Mouse (Mus musculus): Measurements from ENCODE around the gene Scamp2. TPM values are rescaled to one million over a fixed set of nuclear protein-coding genes. Genes with fewer than 3 reads are reported as not detected.
A peak's percentile ranks its signal among the peaks of the same experiment; 100 is the strongest.

The Scamp2 gene
- polyA plus RNA-seq, 1 experiment from 2014 or later, result 56.2 TPM

GRCm38 (mm10) chr9:57574397-57574796, 13.7 kb downstream of the Scamp2 start:
- no peaks in the 10 kb centered on the region for H3K9me3 ChIP-seq
- H3K4me3 ChIP-seq, result no peak overlapping the region
- no peak overlapping the region for H3K27ac ChIP-seq
- no peak for ATAC-seq (ENCODE audit: insufficient number of reproducible peaks, insufficient read depth, low FRiP score, low TSS enrichment)
- H3K9ac ChIP-seq, result no peak overlapping the region
- H3K4me2 ChIP-seq (replicated peaks), result no peak overlapping the region
- H3K4me1 ChIP-seq, result no peaks in the 10 kb centered on the region
- peaks cover 30% of the 10 kb centered on the region for H3K36me3 ChIP-seq
- H3K27me3 ChIP-seq, result no peaks in the 10 kb centered on the region

- Histone ChIP-seq H3K27me3 (no peaks in the 10 kb centered on the region), H3K4me1 (no peaks in the 10 kb centered on the region), H3K9ac (no peak overlapping the region), H3K9me3 (no peaks in the 10 kb centered on the region), H3K4me2 (replicated peaks) (no peak overlapping the region), H3K4me3 (no peak overlapping the region), H3K27ac (no peak overlapping the region), H3K36me3 (peaks cover 33% of the 10 kb centered on the region)
- ATAC-seq (ENCODE audit: insufficient number of reproducible peaks, insufficient read depth, low FRiP score, low TSS enrichment), result no peak
- WGBS, result 80% methylated on average over 3 of the region's 3 CpGs
Observed at GRCm38 (mm10) chr9:57575577-57575976, 14.8 kb downstream of the Scamp2 start.

GRCm38 (mm10) chr9:57577144-57577849, 16.6 kb downstream of the Scamp2 start:
- H3K4me2 ChIP-seq (replicated peaks), result no peak overlapping the region
- H3K9me3 ChIP-seq, result no peaks in the 10 kb centered on the region
- H3K27me3 ChIP-seq, result no peaks in the 10 kb centered on the region
- peaks cover 45% of the 10 kb centered on the region for H3K36me3 ChIP-seq
- no peak for ATAC-seq (ENCODE audit: insufficient number of reproducible peaks, insufficient read depth, low FRiP score, low TSS enrichment)
- no peak overlapping the region for H3K9ac ChIP-seq
- no peak overlapping the region for H3K27ac ChIP-seq
- no peaks in the 10 kb centered on the region for H3K4me1 ChIP-seq
- no peak overlapping the region for H3K4me3 ChIP-seq
- WGBS, result 81% methylated on average over 6 of the region's 6 CpGs

GRCm38 (mm10) chr9:57584991-57585390, 24.2 kb downstream of the Scamp2 start:
- H3K4me3 ChIP-seq, result no peak overlapping the region
- no peak overlapping the region for H3K27ac ChIP-seq
- no peak for ATAC-seq (ENCODE audit: insufficient number of reproducible peaks, insufficient read depth, low FRiP score, low TSS enrichment)
- H3K27me3 ChIP-seq, result no peaks in the 10 kb centered on the region
- H3K36me3 ChIP-seq, result peaks cover 62% of the 10 kb centered on the region
- no peaks in the 10 kb centered on the region for H3K9me3 ChIP-seq
- no peak overlapping the region for H3K4me2 ChIP-seq (replicated peaks)
- no peak overlapping the region for H3K9ac ChIP-seq
- WGBS, result 69% methylated on average over 3 of the region's 3 CpGs
- H3K4me1 ChIP-seq, result peaks cover 8% of the 10 kb centered on the region

DNA sequence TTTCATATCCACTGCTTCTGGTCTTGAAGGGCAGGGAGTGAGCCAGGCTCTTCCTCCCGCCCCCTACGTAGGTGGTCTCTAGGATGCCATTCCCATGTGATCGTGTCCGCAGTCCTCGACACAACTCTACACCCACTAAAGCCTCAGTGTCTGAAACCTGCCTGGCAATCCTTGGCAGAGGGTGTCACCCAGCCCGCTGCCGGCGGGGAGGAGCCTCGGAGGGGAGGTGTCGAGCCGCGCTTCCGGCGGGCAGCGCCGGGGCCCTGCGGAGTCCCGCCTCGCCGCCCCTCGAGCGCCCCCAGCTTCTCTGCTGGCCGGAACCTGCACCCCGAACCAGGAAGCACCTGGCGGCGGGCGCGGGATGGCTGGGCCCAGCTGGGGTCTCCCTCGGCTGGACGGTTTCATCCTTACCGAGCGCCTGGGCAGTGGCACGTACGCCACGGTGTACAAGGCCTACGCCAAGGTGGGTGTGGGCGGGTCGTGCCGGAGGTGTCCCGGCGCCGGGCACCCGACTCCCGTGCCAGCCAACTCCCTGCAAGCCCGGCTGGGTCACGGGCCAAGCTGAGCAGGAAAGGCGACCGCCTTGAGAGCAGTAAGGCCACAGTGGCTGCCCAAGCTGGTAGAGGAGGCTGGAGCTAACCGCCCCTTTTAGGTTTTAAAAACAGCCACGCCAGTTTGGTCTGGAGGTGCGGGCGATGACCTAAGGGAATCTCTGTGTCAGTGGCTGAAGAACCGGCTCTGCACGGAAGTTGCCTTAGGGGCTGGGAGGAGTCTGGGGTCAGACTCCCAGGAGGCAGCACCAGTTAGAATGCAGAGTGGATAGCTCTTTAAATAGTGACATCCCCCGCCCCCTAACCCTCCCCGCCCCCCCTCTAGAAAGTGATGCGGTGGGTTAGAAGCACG, 28.7 kb downstream of the Scamp2 start, which contains the start of gene Ulk3:
Ulk3 (plus strand) TSS at position 229 of the 903 bp plus-strand sequence.
- Histone ChIP-seq H3K4me3 (peak within 1 kb of the TSS; percentile 79), H3K4me1 (peaks cover 13% of the 10 kb centered on the region), H3K9me3 (no peaks in the 10 kb centered on the region), H3K9ac (peak within 1 kb of the TSS; percentile 75), H3K4me2 (replicated peaks) (peak within 1 kb of the TSS; percentile 92), H3K27ac (peak within 1 kb of the TSS; percentile 80), H3K36me3 (peaks cover 43% of the 10 kb centered on the region), H3K27me3 (no peaks in the 10 kb centered on the region)
- under 1% methylated on average over 58 of the region's 58 CpGs for WGBS
- ATAC-seq (ENCODE audit: insufficient number of reproducible peaks, insufficient read depth, low FRiP score, low TSS enrichment), result peak; percentile 84

DNA sequence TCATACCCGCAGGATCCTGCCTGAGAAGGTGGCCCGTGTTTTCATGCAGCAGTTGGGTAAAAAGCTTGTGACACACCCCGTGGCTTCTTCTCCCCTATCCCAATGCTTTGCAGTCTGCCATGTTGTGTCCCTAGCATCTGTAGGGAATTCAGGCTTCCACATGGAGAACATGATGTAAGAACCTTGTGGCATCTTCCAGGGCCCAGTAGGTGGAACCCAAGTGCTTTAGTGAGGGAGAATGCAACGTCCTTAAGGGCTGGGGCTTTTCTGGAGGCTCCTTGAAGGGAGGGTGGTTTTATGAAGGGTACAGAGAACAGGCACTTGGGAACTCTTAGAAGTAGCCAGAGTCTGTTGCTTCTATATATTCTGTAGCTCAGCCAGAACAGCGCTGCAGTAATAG, 30.0 kb downstream of the Scamp2 start:
- 36% methylated on average over 5 of the region's 5 CpGs for WGBS

GRCm38 (mm10) chr9:57593454-57594173, 32.9 kb downstream of the Scamp2 start:
- peaks cover 20% of the 10 kb centered on the region for H3K4me1 ChIP-seq
- ATAC-seq (ENCODE audit: insufficient number of reproducible peaks, insufficient read depth, low FRiP score, low TSS enrichment), result no peak
- no peaks in the 10 kb centered on the region for H3K27me3 ChIP-seq
- no peak overlapping the region for H3K9ac ChIP-seq
- H3K9me3 ChIP-seq, result no peaks in the 10 kb centered on the region
- no peak overlapping the region for H3K4me3 ChIP-seq
- H3K27ac ChIP-seq, result no peak overlapping the region
- WGBS, result 47% methylated on average over 12 of the region's 12 CpGs
- H3K4me2 ChIP-seq (replicated peaks), result no peak overlapping the region
- peaks cover 34% of the 10 kb centered on the region for H3K36me3 ChIP-seq

More for the DNA sequence above, 30.0 kb downstream of the Scamp2 start:
- H3K4me3 ChIP-seq, result peak overlapping the region; percentile 79; the same call in 1 of the 2 replicates
- peak overlapping the region; percentile 92 for H3K4me2 ChIP-seq (replicated peaks)
- H3K36me3 ChIP-seq, result peaks cover 48% of the 10 kb centered on the region
- H3K9me3 ChIP-seq, result no peaks in the 10 kb centered on the region
- peaks cover 13% of the 10 kb centered on the region for H3K4me1 ChIP-seq
- ATAC-seq (ENCODE audit: insufficient number of reproducible peaks, insufficient read depth, low FRiP score, low TSS enrichment), result no peak
- no peak overlapping the region for H3K9ac ChIP-seq
- no peak overlapping the region for H3K27ac ChIP-seq
- no peaks in the 10 kb centered on the region for H3K27me3 ChIP-seq

- no peak for ATAC-seq (ENCODE audit: insufficient number of reproducible peaks, insufficient read depth, low FRiP score, low TSS enrichment)
- Histone ChIP-seq H3K36me3 (peaks cover 34% of the 10 kb centered on the region), H3K9ac (no peak overlapping the region), H3K27ac (no peak overlapping the region), H3K27me3 (no peaks in the 10 kb centered on the region), H3K9me3 (no peaks in the 10 kb centered on the region), H3K4me1 (peaks cover 18% of the 10 kb centered on the region), H3K4me2 (replicated peaks) (no peak overlapping the region), H3K4me3 (no peak overlapping the region)
- 74% methylated on average over 9 of the region's 9 CpGs for WGBS
Observed at GRCm38 (mm10) chr9:57594174-57594509, 33.4 kb downstream of the Scamp2 start.

DNA sequence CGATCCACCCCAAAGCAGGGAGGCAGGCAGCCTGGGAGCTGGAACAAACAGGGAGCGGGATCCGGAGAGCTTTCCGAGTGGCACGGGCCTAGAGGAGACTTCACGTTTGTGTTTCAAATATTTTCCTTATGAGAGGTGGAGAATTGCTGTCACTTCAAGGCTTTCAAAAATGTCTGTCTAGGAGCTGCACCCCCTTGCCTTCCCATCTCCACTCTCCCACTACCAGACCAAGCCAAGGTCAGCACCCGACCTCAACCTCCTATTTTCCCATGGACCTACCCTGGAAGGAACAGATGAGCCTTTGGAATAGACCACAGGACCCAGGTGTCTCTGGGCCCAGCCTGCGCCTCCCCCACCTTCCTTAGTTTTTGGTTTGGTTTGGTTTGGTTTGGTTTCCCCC, 36.5 kb downstream of the Scamp2 start:
- Histone ChIP-seq H3K9ac (no peak overlapping the region), H3K4me2 (replicated peaks) (no peak overlapping the region), H3K9me3 (no peaks in the 10 kb centered on the region), H3K4me3 (no peak overlapping the region), H3K4me1 (peaks cover 22% of the 10 kb centered on the region), H3K27me3 (no peaks in the 10 kb centered on the region), H3K36me3 (peaks cover 31% of the 10 kb centered on the region), H3K27ac (0 out of 2 replicates have a peak overlapping the region, but pooled peaks have one; percentile 11)
- WGBS, result 78% methylated on average over 8 of the region's 8 CpGs
- no peak for ATAC-seq (ENCODE audit: insufficient number of reproducible peaks, insufficient read depth, low FRiP score, low TSS enrichment)

GRCm38 (mm10) chr9:57597929-57598382, 37.2 kb downstream of the Scamp2 start:
- ATAC-seq (ENCODE audit: insufficient number of reproducible peaks, insufficient read depth, low FRiP score, low TSS enrichment), result no peak
- no peaks in the 10 kb centered on the region for H3K9me3 ChIP-seq
- no peak overlapping the region for H3K4me2 ChIP-seq (replicated peaks)
- no peaks in the 10 kb centered on the region for H3K27me3 ChIP-seq
- WGBS, result 21% methylated on average over 4 of the region's 4 CpGs
- H3K4me3 ChIP-seq, result no peak overlapping the region
- peaks cover 22% of the 10 kb centered on the region for H3K4me1 ChIP-seq
- peaks cover 26% of the 10 kb centered on the region for H3K36me3 ChIP-seq
- H3K27ac ChIP-seq, result 0 out of 2 replicates have a peak overlapping the region, but pooled peaks have one; percentile 11
- H3K9ac ChIP-seq, result no peak overlapping the region

DNA sequence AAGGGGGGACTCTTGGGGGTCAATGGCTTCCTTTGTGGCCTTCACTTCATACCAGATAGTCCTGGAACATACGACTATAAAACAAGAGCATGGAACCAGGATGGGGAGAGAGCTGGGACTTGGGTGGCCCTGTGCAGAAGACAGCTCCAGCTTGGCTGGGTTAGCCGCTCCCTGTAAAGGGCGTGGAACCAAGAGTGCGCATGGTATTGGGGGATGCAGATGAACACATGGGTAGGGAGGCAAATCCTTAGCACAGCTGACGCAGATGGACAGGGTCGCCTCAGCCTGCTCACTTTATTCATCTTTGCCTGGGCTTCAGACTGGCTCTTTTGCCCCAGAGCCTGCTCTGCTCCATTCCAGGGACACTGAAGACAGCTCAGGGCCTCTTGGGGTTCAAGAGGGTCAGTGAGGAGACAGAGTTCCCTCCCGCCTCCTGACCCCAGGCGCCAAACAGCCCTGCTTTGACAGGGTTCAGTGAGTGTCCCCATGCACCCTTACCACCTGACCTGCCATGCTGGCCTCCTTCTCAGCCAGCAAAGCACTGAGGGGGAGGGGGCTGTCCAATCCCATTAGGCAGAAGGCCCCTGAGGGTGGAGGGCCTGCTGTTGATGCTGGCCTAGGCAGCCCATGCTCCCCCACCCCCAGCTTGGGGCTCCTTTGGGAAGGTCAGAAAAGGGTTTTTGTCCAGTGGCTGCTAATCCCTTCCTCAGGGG, 38.3 kb downstream of the Scamp2 start:
- no peak overlapping the region for H3K27ac ChIP-seq
- peaks cover 15% of the 10 kb centered on the region for H3K36me3 ChIP-seq
- WGBS, result 33% methylated on average over 8 of the region's 8 CpGs
- H3K9ac ChIP-seq, result no peak overlapping the region
- H3K9me3 ChIP-seq, result no peaks in the 10 kb centered on the region
- H3K27me3 ChIP-seq, result no peaks in the 10 kb centered on the region
- peaks cover 22% of the 10 kb centered on the region for H3K4me1 ChIP-seq
- H3K4me2 ChIP-seq (replicated peaks), result no peak overlapping the region
- no peak; the same call in 1 of the 2 replicates for ATAC-seq (ENCODE audit: insufficient number of reproducible peaks, insufficient read depth, low FRiP score, low TSS enrichment)
- H3K4me3 ChIP-seq, result no peak overlapping the region

All from embryonic facial prominence, embryonic 12.5 days (tissue).